Mouse (Mus musculus): ENCODE data around the gene Cd300ld4.

- TF ChIP-seq CTCF (IDR thresholded peaks at IDR 0.05; ENCODE audit: control insufficient read depth, insufficient read depth, insufficient replicate concordance, low read depth, low read length) = no peak
- no peak for TF ChIP-seq POLR2A (IDR thresholded peaks at IDR 0.05; ENCODE audit: control insufficient read depth, low read depth, low read length)
These were observed 40.0 kb upstream of the Cd300ld4 start for GRCm38 (mm10) chr11:115066768-115067167.

Data from testis, adult 2 months (tissue).